Mouse (Mus musculus): Measurements from ENCODE around the gene Ptov1.
A peak's percentile ranks its signal among the peaks of the same experiment; 100 is the strongest.

DNA sequence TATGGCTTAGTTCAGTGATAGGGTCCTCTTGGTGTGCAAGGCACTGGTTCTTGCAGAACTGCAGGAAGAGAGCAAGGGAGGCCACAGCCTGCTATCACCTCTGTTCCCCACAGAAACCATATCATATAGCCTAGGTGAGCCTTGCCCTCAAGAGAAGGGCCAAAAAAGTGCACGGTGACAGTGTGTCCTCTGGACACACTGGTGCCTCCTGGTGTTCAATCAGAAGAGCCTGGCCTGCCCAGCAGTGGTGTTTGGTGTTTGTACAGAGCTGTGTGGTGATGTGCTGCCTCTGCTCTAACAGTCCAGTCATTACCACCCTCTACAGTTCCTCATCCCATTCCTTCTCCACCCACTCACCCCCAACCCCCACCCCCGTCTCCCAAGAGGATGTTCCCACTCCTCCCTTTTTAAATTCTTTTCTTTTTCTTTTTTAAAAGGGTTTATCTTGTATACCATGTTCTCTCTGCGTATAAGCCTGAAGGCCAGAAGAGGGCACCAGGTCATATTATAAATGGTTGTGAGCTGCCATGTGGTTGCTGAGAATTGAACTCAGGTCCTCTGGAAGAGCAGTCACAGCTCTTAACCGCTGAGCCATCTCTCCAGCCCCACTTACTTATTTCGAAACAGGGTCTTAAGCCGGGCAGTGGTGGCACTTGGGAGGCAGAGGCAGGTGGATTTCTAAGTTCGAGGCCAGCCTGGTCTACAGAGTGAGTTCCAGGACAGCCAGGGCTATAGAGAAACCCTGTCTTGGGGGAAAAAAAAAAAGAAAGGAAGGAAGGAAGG is 47.7 kb downstream of the Ptov1 start:
- TF ChIP-seq EP300 (IDR thresholded peaks at IDR 0.05; ENCODE audit: low read depth in 1 of 2, low read length in 2 of 2) (no peak), CHD2 (IDR thresholded peaks at IDR 0.05; ENCODE audit: low read length) (no peak), CTCF (IDR thresholded peaks at IDR 0.05 in 2 of 3, conservative IDR thresholded peaks at IDR 0.05 in 1 of 3; ENCODE audit: control insufficient read depth in 1 of 3, insufficient read depth in 1 of 3, low read depth in 2 of 3, low read length in 3 of 3, poor library complexity in 1 of 3, severe bottlenecking in 1 of 3) (peak in 1 of 3 experiments; percentile 35; a peak in 2 of 6 replicates)
